Mouse (Mus musculus): ENCODE measurements around the gene Btbd35f25. TPM values are rescaled to one million over a fixed set of nuclear protein-coding genes. Genes with fewer than 3 reads are reported as not detected.

The Btbd35f25 gene
- total and polyA plus RNA-seq, 3 experiments: not detected

DNA sequence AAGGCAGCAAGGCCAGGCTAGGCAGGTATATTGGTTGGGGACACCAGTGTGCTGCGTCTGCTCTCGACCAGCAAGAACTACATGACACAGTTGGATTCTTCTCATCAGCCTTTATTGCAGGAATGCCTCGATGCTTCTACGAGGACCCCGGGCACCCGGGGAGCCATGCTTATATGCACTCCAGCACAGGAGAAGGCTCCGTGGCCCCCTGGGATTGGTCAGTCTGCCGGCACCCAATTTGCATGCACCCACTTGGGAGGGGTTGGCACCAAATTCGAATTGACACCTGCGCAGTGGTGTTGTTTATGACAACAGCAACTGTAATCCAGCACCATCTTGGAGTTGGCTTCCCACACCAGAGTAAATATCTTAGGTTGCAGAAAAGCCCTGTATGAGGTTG is 28.1 kb upstream of the Btbd35f25 start:
- H3K9ac ChIP-seq (ENCODE audit: insufficient read depth, low read depth): no peak overlapping the region
- H3K27ac ChIP-seq (ENCODE audit: insufficient read depth, low read depth): no peak overlapping the region
- no peak overlapping the region for H3K4me2 ChIP-seq (ENCODE audit: insufficient read depth, low read depth, poor library complexity, severe bottlenecking)
- DNase-seq (ENCODE audit: extremely low read depth): no peak
- H3K36me3 ChIP-seq (replicated peaks in 1 of 2; ENCODE audit: control insufficient read depth in 1 of 2, insufficient read depth in 1 of 2, low read length in 1 of 2): no peaks in the 10 kb centered on the region
- H3K4me3 ChIP-seq (replicated peaks in 1 of 3; ENCODE audit: low read depth in 2 of 3, low read length in 2 of 3, poor library complexity in 1 of 3): no peak overlapping the region
- TF ChIP-seq HCFC1 (IDR thresholded peaks at IDR 0.05; ENCODE audit: low read depth, low read length): no peak
- TF ChIP-seq BHLHE40 (IDR thresholded peaks at IDR 0.05; ENCODE audit: low read depth, low read length): no peak
- TF ChIP-seq CTCF (conservative IDR thresholded peaks at IDR 0.05 in 1 of 2, IDR thresholded peaks at IDR 0.05 in 1 of 2; ENCODE audit: low read depth in 2 of 2, low read length in 2 of 2): no peak
- no peak for TF ChIP-seq MAZ (IDR thresholded peaks at IDR 0.05; ENCODE audit: low read depth, low read length)
- TF ChIP-seq MYC (IDR thresholded peaks at IDR 0.05; ENCODE audit: low read depth, low read length): no peak
- TF ChIP-seq JUN (IDR thresholded peaks at IDR 0.05; ENCODE audit: insufficient read depth, low read depth, low read length): no peak
- TF ChIP-seq IRF4 (IDR thresholded peaks at IDR 0.05; ENCODE audit: low read depth, low read length): no peak
- no peak for TF ChIP-seq TBP (conservative IDR thresholded peaks at IDR 0.05; ENCODE audit: low read depth, low read length)
- TF ChIP-seq UBTF (IDR thresholded peaks at IDR 0.05; ENCODE audit: low read depth, low read length): no peak
- no peak for TF ChIP-seq CHD2 (IDR thresholded peaks at IDR 0.05; ENCODE audit: low read length)
- no peak for TF ChIP-seq SMC3 (IDR thresholded peaks at IDR 0.05; ENCODE audit: low read depth, low read length)
- no peak for TF ChIP-seq MAFK (IDR thresholded peaks at IDR 0.05; ENCODE audit: insufficient replicate concordance, low read length)
- TF ChIP-seq RCOR1 (conservative IDR thresholded peaks at IDR 0.05; ENCODE audit: low read depth, low read length): no peak
- no peak for TF ChIP-seq USF2 (conservative IDR thresholded peaks at IDR 0.05; ENCODE audit: low read depth, low read length)
- dilution Hi-C loops (cut with MboI; ENCODE audit: extremely low pct_ligation_motif_present, extremely low pct_unique_long_range_greater_than_20kb, low sequenced_read_pairs) (no loop called here), in situ Hi-C loops (cut with MboI; ENCODE audit: low pct_ligation_motif_present, low pct_unique_long_range_greater_than_20kb, low sequenced_read_pairs) (no loop called here)
- no peaks in the 10 kb centered on the region for H3K27me3 ChIP-seq (replicated peaks)
- no peaks in the 10 kb centered on the region for H3K4me1 ChIP-seq (ENCODE audit: control insufficient read depth in 1 of 2, insufficient read depth in 2 of 2)
- peaks cover 11% of the 10 kb centered on the region for H3K9me3 ChIP-seq (replicated peaks; ENCODE audit: low read length)
- H3K79me2 ChIP-seq (replicated peaks; ENCODE audit: control insufficient read depth, extremely low read depth, insufficient read depth, poor library complexity, severe bottlenecking): no peaks in the 10 kb centered on the region

DNA sequence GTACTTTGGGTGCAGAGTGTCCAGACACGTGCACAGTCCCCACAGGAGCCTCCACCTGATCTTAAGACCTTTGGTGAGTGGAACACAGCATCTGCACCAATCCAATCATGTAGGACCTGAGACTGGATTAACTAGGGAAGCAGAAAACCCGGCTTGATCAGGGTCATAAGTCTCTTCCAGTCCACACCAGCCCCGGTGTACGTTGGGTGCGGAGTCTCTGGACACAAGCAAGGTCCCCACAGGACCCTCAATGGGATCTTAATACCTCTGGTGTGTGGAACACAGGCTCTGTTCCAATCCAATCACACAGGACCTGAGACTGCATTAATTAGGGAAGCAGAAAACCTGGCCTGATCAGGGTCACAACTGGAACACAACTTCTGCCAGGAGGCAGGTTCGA is 20.0 kb upstream of the Btbd35f25 start:
- Histone ChIP-seq H3K27ac (ENCODE audit: insufficient read depth, low read depth) (no peak overlapping the region), H3K4me1 (ENCODE audit: control insufficient read depth in 1 of 2, insufficient read depth in 2 of 2) (no peaks in the 10 kb centered on the region), H3K79me2 (replicated peaks; ENCODE audit: control insufficient read depth, extremely low read depth, insufficient read depth, poor library complexity, severe bottlenecking) (no peaks in the 10 kb centered on the region), H3K9ac (ENCODE audit: insufficient read depth, low read depth) (no peak overlapping the region), H3K9me3 (replicated peaks; ENCODE audit: low read length) (peaks cover 11% of the 10 kb centered on the region), H3K4me3 (replicated peaks in 1 of 3; ENCODE audit: low read depth in 2 of 3, low read length in 2 of 3, poor library complexity in 1 of 3) (no peak overlapping the region), H3K4me2 (ENCODE audit: insufficient read depth, low read depth, poor library complexity, severe bottlenecking) (no peak overlapping the region), H3K27me3 (replicated peaks) (no peaks in the 10 kb centered on the region), H3K36me3 (replicated peaks in 1 of 2; ENCODE audit: control insufficient read depth in 1 of 2, insufficient read depth in 1 of 2, low read length in 1 of 2) (no peaks in the 10 kb centered on the region)
- in situ Hi-C loops (cut with MboI; ENCODE audit: low pct_ligation_motif_present, low pct_unique_long_range_greater_than_20kb, low sequenced_read_pairs): no loop called here
- DNase-seq (ENCODE audit: extremely low read depth): no peak
- dilution Hi-C loops (cut with MboI; ENCODE audit: extremely low pct_ligation_motif_present, extremely low pct_unique_long_range_greater_than_20kb, low sequenced_read_pairs): no loop called here
- TF ChIP-seq HCFC1 (IDR thresholded peaks at IDR 0.05; ENCODE audit: low read depth, low read length) (no peak), E2F4 (IDR thresholded peaks at IDR 0.05; ENCODE audit: insufficient replicate concordance, low read depth, low read length) (no peak), BHLHE40 (IDR thresholded peaks at IDR 0.05; ENCODE audit: low read depth, low read length) (no peak), UBTF (IDR thresholded peaks at IDR 0.05; ENCODE audit: low read depth, low read length) (no peak), TCF12 (IDR thresholded peaks at IDR 0.05; ENCODE audit: low read depth, low read length) (no peak), CHD2 (IDR thresholded peaks at IDR 0.05; ENCODE audit: low read length) (no peak), MAZ (IDR thresholded peaks at IDR 0.05; ENCODE audit: low read depth, low read length) (no peak), CHD1 (IDR thresholded peaks at IDR 0.05; ENCODE audit: low read depth, low read length) (no peak), ZC3H11A (IDR thresholded peaks at IDR 0.05; ENCODE audit: low read depth, low read length) (no peak)

Other genes starting within 250 kb of the Btbd35f25 start
- not detected in 2 replicates for gene Gm21883, start 142.9 kb downstream of the Btbd35f25 start, total RNA-seq (2012; rRNA removed)
- not detected in 2 replicates for gene Gm21883, start 142.9 kb downstream of the Btbd35f25 start, total RNA-seq (2014; rRNA removed)
- not detected in 2 replicates for gene Gm21883, start 142.9 kb downstream of the Btbd35f25 start, polyA plus RNA-seq (2012; ENCODE audit: insufficient read length, low read depth)
- gene Spin2e, start 98.2 kb downstream of the Btbd35f25 start, total RNA-seq (2012; rRNA removed): not detected in 2 replicates
- gene Spin2e, start 98.2 kb downstream of the Btbd35f25 start, total RNA-seq (2014; rRNA removed): not detected in 2 replicates
- not detected in 2 replicates for gene Spin2e, start 98.2 kb downstream of the Btbd35f25 start, polyA plus RNA-seq (2012; ENCODE audit: insufficient read length, low read depth)
- gene Gm21637, start 244.9 kb upstream of the Btbd35f25 start, total RNA-seq (2012; rRNA removed): not detected in 2 replicates
- not detected in 2 replicates for gene Gm21637, start 244.9 kb upstream of the Btbd35f25 start, total RNA-seq (2014; rRNA removed)
- gene Gm21637, start 244.9 kb upstream of the Btbd35f25 start, polyA plus RNA-seq (2012; ENCODE audit: insufficient read length, low read depth): not detected in 2 replicates

Measured in CH12.LX (cell line).